Mouse (Mus musculus) lung, adult 2 months (tissue): ENCODE results near the gene Cdh6. TPM values are rescaled to one million over a fixed set of nuclear protein-coding genes. Genes with fewer than 3 reads are reported as not detected.

ENCODE experiments used
- DNase-seq: peaks from one replicate; pipeline ENCODE4 v3.0.0; 2022
- H3K4me1 ChIP-seq: fragments of 200-500 bp; 2 replicates; pipeline ENCODE4 v1.6.1; 2011; ENCODE audit warnings: low read length; ENCODE audit not compliant: control insufficient read depth, insufficient read depth
- H3K4me3 ChIP-seq: fragments of 200-500 bp; replicated peaks from 2 replicates; pipeline ENCODE3; 2011; ENCODE audit warnings: low read depth, mild to moderate bottlenecking, control low read depth, low read length; ENCODE audit errors: extremely low read depth
- CTCF ChIP-seq: fragments of 200-500 bp; IDR thresholded peaks from 2 replicates; pipeline ENCODE4 v1.5.1; 2011; ENCODE audit warnings: mild to moderate bottlenecking, low read length, control low read depth; ENCODE audit not compliant: insufficient read depth
- POLR2A ChIP-seq: fragments of 200-500 bp; IDR thresholded peaks from 2 replicates; pipeline ENCODE4 v1.6.1; 2011; ENCODE audit warnings: low read depth, mild to moderate bottlenecking, control low read depth, low read length, borderline replicate concordance; ENCODE audit errors: extremely low read depth
- WGBS: fragments of 180-500 bp; shearing (Covaris S2); methylation state at CpG from one replicate; pipeline ENCODE4 v1.1.7; 2018; 5-methylcytosine and 5-hydroxymethylcytosine counted together
- polyA plus RNA-seq: library from polyadenylated mRNA; depleted of rRNA; stranded (reverse); fragments of >200 nt; gene quantifications from 2 replicates; pipeline ENCODE4 v1.2.3, GENCODE M21; 2012

The Cdh6 gene
- polyA plus RNA-seq, 1 experiment: 0.41 TPM

DNA sequence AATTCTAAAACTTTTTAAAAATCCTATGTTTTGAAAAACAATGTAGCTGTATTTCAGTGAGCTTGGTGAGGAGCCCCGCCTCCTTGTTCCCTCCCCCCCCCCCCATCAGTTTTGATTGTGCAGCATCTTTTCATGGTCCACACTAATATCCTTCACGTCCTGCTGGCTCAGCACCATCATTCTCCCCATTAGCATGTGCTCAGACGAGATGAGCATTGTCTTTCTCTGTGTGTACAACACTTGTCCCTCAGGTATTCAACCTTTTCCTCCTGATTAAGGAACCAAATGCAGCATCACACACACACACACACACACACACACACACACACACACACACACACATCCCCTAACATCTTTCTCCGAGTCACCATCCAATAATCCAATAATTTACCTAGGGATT lies 164.7 kb downstream of the Cdh6 start:
- no peaks in the 10 kb centered on the region for H3K4me1 ChIP-seq
- WGBS: 56% methylated on average over 4 of the region's 4 CpGs
- H3K4me3 ChIP-seq: no peak overlapping the region

DNA sequence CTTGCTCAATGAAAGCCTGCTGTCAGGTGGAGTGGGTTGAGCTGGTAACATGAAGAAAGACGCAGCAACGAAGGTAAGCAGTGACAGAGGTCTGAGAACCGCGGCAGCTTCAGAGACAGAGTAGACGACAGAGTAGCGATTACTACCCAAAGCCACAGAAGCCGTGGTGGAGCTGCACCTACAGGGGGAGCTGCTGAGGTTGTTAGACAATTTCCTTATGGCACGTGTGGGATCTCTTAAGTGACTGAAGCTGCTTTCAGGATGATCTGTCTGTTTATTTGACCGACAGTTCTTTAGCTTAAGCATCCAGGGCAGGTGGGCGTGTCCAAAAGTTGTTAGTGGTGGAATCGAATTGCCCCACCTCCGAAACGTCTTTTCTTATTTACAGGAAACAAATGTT lies 167.5 kb downstream of the Cdh6 start:
- Histone ChIP-seq H3K4me1 (no peaks in the 10 kb centered on the region), H3K4me3 (no peak overlapping the region)
- TF ChIP-seq CTCF (no peak), POLR2A (no peak)
- 76% methylated on average over 13 of the region's 13 CpGs for WGBS
- no peak for DNase-seq

More for the DNA sequence above, 164.7 kb downstream of the Cdh6 start:
- DNase-seq: no peak
- no peak for TF ChIP-seq CTCF
- TF ChIP-seq POLR2A: no peak

DNA sequence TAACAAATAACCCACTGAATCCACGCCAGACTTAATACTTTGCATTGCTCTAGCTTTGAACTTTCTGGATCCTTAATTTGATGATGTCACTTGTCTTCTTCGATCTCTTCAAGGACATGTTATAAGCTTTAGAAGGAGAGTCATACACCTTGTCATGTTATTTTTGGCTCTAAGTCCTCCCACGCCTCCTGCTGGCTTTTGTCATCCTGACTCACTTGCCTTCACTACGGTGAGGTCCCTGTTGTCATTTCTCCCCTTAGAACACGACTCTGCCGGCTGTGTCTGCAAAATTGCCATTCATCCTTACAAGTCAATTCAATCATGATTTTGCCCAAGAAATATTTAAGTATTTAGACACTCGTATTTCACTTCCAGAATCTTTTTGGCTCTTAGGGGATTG lies 171.9 kb downstream of the Cdh6 start:
- TF ChIP-seq POLR2A: no peak
- TF ChIP-seq CTCF: no peak
- Histone ChIP-seq H3K4me3 (no peak overlapping the region), H3K4me1 (no peaks in the 10 kb centered on the region)
- no peak for DNase-seq
- 62% methylated on average over 7 of the region's 7 CpGs for WGBS

DNA sequence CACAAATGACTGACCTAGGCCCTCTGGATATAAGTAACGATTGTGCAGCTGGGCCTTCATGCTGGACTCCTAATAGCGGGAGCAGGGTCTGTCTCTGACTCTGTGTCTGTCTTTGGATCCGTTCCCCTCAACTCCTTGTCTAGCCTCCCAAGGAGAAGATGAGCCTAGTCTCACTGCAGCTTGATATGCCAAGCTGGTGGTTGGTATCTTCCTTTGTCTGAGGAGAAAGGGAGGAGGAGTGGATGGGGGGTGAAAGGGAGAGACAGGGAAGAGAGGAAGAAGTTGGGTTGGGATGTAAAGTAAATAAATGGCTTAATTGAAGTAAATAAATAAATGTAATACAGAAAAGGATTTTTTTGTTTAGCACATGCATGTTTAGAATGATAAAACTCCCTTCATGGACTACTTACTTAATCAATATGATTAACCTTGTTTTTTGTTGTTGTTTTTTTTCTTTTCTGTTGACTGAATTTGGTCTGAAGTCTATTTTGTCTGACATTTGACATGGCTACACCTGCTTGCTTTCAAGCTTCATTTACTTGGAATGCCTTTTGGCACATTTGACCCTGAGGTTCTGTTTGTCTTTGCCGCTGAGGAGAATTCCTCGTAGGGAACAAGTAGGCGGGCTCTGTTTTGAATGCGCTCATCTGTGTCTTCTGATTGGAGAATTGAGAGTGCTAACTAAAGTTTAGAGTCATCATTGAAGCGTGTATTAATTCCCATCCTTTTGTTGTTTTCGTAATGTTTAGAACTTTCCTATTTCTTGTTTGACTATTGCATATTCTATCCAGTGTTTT lies 178.7 kb downstream of the Cdh6 start:
- TF ChIP-seq CTCF: no peak
- no peak for TF ChIP-seq POLR2A
- 71% methylated on average over 9 of the region's 9 CpGs for WGBS
- H3K4me3 ChIP-seq: no peak overlapping the region
- no peak for DNase-seq
- no peaks in the 10 kb centered on the region for H3K4me1 ChIP-seq
